Mouse (Mus musculus) effector memory CD4-positive, alpha-beta T cell, adult 7 months (primary cell): Measurements from ENCODE around the gene Vmn1r9. TPM values are rescaled to one million over a fixed set of nuclear protein-coding genes. Genes with fewer than 3 reads are reported as not detected.

ENCODE experiments used
- polyA plus RNA-seq: library from polyadenylated mRNA; unstranded; fragments of 100-300 nt; shearing (Covaris generic); gene quantifications from one replicate; pipeline ENCODE4 v1.2.1, GENCODE M21; 2017

Gene Vmn1r9
- polyA plus RNA-seq: not detected

DNA sequence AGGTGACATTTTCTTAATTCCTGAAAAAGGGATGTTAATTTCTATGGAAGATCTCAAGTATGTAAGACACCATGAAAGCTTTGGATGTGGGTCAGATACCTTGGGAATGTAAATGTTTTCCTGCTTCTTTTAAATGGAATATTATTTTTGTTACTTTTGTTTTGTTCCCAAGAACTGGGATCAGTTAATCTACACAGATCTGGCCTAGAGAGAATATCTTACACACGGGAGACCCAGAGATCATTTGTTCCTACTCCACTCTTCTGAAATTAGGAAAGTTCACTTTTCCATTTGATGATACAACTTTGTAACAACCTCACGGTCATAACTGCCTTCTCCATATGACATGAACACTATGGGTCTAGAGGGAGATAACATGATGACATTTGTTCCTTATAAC lies at the start of gene Vmn1r9:
Vmn1r9 (plus strand) TSS at position 301 of the 400 bp plus-strand sequence.

DNA sequence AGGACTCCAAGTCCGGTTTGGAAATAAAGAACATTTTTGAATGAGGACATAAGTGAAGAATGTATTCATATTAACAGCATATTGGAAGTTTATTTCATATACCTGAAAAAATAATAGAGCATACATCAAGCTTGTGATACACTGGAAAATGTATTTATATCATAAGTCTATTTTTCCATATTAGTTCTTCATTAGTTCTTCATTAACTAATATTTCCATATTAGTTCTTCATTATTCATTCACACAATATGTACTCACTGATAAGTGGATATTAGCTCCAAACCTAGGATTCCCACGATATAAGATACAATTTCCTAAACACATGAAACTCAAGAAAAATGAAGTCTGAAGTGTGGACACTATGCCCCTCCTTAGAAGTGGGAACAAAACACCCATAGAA lies 41.4 kb upstream of the Vmn1r9 start, which contains the start of gene Vmn1r7:
Vmn1r7 (minus strand) TSS at position 101 of the 400 bp plus-strand sequence.

DNA sequence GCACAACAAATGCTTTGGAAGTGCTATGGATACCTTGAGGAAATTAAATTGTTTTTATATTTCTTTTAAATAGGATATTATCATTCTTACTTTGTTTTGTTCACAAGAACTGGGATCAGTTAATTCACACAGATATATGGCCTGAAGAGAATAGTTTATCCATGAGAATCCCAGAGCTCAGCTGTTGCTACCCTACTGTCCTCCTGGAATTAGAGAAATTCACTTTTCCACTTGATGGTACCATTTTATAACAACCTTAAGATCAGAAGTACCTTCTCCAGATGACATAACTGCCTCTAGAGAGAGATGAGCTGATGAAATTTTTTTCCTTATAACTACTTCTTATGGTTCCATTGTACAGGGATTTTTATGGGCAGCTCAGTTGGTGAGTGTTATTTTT lies 34.6 kb upstream of the Vmn1r9 start, which contains the start of gene Vmn1r8:
Vmn1r8 (plus strand) TSS at position 301 of the 400 bp plus-strand sequence.

DNA sequence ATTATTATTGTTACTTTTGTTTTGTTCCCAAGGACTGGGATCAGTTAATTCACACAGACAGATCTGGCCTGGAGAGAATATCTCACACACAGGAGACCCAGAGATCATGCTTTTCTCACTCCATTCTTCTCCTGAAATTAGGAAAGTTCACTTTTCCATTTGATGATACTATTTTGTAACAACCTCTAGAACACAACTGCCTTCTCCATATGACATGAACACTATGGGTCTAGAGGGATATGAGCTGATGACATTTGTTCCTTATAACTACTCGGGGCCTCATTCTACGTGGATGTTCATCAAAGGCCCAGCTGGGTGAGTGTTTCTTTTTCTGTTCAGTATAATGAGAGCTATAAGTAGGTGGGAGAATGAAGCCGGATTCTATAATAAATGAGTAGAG lies 42.6 kb downstream of the Vmn1r9 start, which contains the start of gene Vmn1r10:
Vmn1r10 (plus strand) TSS at position 301 of the 400 bp plus-strand sequence.

Other genes starting within 250 kb of the Vmn1r9 start
- gene Fkbp9, start 234.7 kb upstream of the Vmn1r9 start, polyA plus RNA-seq: not detected
- 51.0 TPM for gene Nt5c3, start 142.9 kb upstream of the Vmn1r9 start, polyA plus RNA-seq
- not detected for gene Vmn1r4, start 142.8 kb upstream of the Vmn1r9 start, polyA plus RNA-seq
- gene Vmn1r5, start 96.5 kb upstream of the Vmn1r9 start, polyA plus RNA-seq: not detected
- gene Vmn1r6, start 69.5 kb upstream of the Vmn1r9 start, polyA plus RNA-seq: 0.07 TPM
- gene Vmn1r7, start 41.5 kb upstream of the Vmn1r9 start, polyA plus RNA-seq: not detected
- not detected for gene Vmn1r8, start 34.5 kb upstream of the Vmn1r9 start, polyA plus RNA-seq
- gene Vmn1r10, start 42.7 kb downstream of the Vmn1r9 start, polyA plus RNA-seq: not detected
- 0.16 TPM for gene Vmn1r11, start 66.7 kb downstream of the Vmn1r9 start, polyA plus RNA-seq
- gene Vmn1r12, start 90.1 kb downstream of the Vmn1r9 start, polyA plus RNA-seq: 0.37 TPM
- gene Vmn1r13, start 136.5 kb downstream of the Vmn1r9 start, polyA plus RNA-seq: 1.1 TPM
- gene Vmn1r14, start 164.9 kb downstream of the Vmn1r9 start, polyA plus RNA-seq: not detected
- gene Vmn1r15, start 191.2 kb downstream of the Vmn1r9 start, polyA plus RNA-seq: not detected